Mouse (Mus musculus): ENCODE results near the gene Ltb4r1.

Ltb4r1 gene

DNA sequence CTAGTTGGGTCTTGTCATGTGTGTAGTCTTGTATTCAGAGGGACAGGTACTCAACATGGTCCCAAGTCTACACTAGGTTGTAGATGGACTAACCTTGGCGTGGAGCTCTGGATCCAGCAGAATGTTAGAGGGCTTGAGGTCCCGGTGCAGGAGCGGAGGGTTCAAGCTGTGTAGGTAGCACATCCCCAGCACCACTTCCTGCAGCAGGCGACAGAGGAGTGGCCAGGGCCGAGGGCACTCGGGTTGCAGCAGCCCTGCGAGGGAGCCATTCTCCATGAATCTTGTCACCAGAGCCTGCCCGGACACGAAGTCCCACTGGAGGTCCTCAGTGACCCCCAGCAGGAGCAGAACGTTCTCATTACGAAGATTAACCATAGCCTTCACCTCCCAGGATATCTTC is 22.0 kb downstream of the Ltb4r1 start:
- DNase-seq: no peak

GRCm38 (mm10) chr14:55788256-55789050 is 22.7 kb downstream of the Ltb4r1 start, which contains the start of gene Ripk3:
Gene Ripk3 (minus strand): TSS chr14:55788865.
- DNase-seq: peak in 1 of 2 experiments; percentile 9

GRCm38 (mm10) chr14:55793461-55793860 is 27.7 kb downstream of the Ltb4r1 start:
- peak in 1 of 2 experiments; percentile 0 for DNase-seq

DNA sequence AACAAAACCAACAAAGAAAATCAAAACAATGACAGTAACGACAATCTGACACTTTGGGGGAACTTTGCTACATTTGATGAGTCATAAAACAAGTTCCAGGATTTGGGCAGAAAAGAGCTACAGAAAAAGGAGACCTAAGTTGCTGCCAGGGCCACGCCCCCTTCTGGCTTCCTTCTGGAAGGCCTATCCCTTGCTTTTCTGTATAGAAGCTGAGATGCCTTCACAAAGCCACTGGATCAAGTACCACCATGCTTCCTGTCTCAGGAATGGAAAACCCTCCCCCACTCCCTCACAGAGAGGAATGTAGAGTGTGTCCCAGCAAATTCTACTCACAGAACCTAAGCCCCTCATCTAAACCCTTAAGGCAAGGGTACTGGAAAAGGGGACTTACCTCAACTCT is 28.2 kb downstream of the Ltb4r1 start:
- DNase-seq: peak in 1 of 2 experiments; percentile 2

- peak in 1 of 2 experiments; percentile 0 for DNase-seq
These were observed 29.8 kb downstream of the Ltb4r1 start for GRCm38 (mm10) chr14:55795380-55796163.

GRCm38 (mm10) chr14:55814885-55815284 is 49.1 kb downstream of the Ltb4r1 start:
- DNase-seq: peak; percentile 92 to 93

DNA sequence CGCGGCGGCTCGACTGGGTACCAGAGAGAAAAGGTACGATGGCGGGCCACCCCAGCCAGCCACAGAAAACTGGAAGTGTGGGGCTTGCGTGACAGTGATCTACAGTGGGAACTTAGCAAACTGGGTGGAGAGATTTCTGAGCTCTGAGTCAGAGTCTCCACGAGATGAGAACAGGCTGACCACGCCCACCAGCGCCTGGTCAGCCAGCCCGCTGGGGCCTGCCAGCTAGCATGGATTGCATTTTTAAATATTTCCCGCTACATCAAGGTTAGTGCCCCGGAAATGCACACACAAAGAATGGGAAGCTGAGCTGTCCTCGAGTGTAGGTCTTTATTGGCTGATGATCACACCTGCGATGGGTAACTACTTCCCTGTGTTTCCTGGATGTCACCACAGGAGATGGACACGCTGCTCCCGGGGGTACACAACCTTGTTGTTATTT is 49.6 kb downstream of the Ltb4r1 start:
- DNase-seq: peak; percentile 65 to 75
